Mouse (Mus musculus) stomach, postnatal 0 days (tissue): ENCODE measurements around the gene Rnf166.

Source experiments
- CTCF ChIP-seq: IDR thresholded peaks from 2 replicates; pipeline ENCODE4 v1.5.1; 2016; ENCODE audit warnings: antibody characterized with exemption, low read depth, mild to moderate bottlenecking, moderate library complexity
- EP300 ChIP-seq: optimal IDR thresholded peaks from 2 replicates; pipeline ENCODE3; 2016; ENCODE audit warnings: antibody characterized with exemption

- no peak for TF ChIP-seq CTCF
- no peak for TF ChIP-seq EP300
These were observed 6.6 kb upstream of the Rnf166 start for GRCm38 (mm10) chr8:122482448-122482847.
